11 mouse cellular contexts compared by ENCODE assay signal in genomic region chr13:60746271-60746670, GRCm38 (mm10). TPM values are rescaled to one million over a fixed set of nuclear protein-coding genes. Genes with fewer than 3 reads are reported as not detected.
DNase-seq lines count a peak whose midpoint lies in the region; ATAC-seq lines count a peak whose summit lies in the region.
"Had no signal": no experiment of that assay in that cellular context is flagged by ENCODE, and none has a peak within 500 bp of the region (broad histone marks: within the 10 kb centered on the region; RNA-seq: fewer than 3 reads in every experiment).

No protein-coding gene starts in this region.

- DNase-seq in hindbrain, embryonic 14.5 days (ENCODE audit: low spot score), result peak; percentile 71
- DNase-seq in 416B (ENCODE audit: low read depth) (peak; percentile 63), NIH3T3 (ENCODE audit: low read depth) (peak; percentile 50)
- peak; percentile 49 for DNase-seq in limb, embryonic 11.5 days (ENCODE audit: low spot score)
- DNase-seq in layer of hippocampus, adult 8-10 months (ENCODE audit: low spot score in 2 of 2), result no peak
- DNase-seq in urinary bladder, postnatal 4 days (ENCODE audit: low spot score in 2 of 2), result no peak
- no peak for DNase-seq in kidney, adult 8-10 months

- no peak overlapping the region for H3K9ac ChIP-seq in hindbrain, embryonic 14.5 days
- no peak overlapping the region for H3K9ac ChIP-seq in hindbrain, embryonic 16.5 days (ENCODE audit: low read depth, low read length)
- no peak overlapping the region for H3K9ac ChIP-seq in limb, embryonic 11.5 days (ENCODE audit: low read length)
- H3K9ac ChIP-seq: heart, embryonic 13.5 days had no signal

- ATAC-seq in hindbrain, embryonic 14.5 days (ENCODE audit: low FRiP score), result no peak
- ATAC-seq in hindbrain, embryonic 16.5 days, result no peak
- ATAC-seq in limb, embryonic 11.5 days (ENCODE audit: insufficient number of reproducible peaks, low FRiP score, low TSS enrichment, low read depth), result no peak

- peaks cover 64% of the 10 kb centered on the region for H3K36me3 ChIP-seq in hindbrain, embryonic 14.5 days (replicated peaks; ENCODE audit: control insufficient read depth, insufficient read depth)
- peaks cover 4% of the 10 kb centered on the region for H3K36me3 ChIP-seq in hindbrain, embryonic 16.5 days (ENCODE audit: control insufficient read depth, insufficient read depth, low read length)
- H3K36me3 ChIP-seq in limb, embryonic 11.5 days (ENCODE audit: control insufficient read depth, insufficient read depth, low read length), result peaks cover 2% of the 10 kb centered on the region; the same call in 1 of the 2 replicates

- H3K27ac ChIP-seq in hindbrain, embryonic 14.5 days, result no peak overlapping the region
- no peak overlapping the region for H3K27ac ChIP-seq in hindbrain, embryonic 16.5 days (ENCODE audit: low read depth, low read length)
- no peak overlapping the region for H3K27ac ChIP-seq in limb, embryonic 11.5 days (replicated peaks; ENCODE audit: low read depth, low read length)
- H3K27ac ChIP-seq: heart, embryonic 13.5 days had no signal

- 46% methylated on average over 1 of the region's 1 CpGs for WGBS in hindbrain, embryonic 14.5 days
- WGBS in hindbrain, embryonic 16.5 days, result 44% methylated on average over 1 of the region's 1 CpGs
- WGBS in limb, embryonic 11.5 days, result 44% methylated on average over 1 of the region's 1 CpGs

- H3K9me3 ChIP-seq in hindbrain, embryonic 14.5 days (ENCODE audit: control insufficient read depth, low read length), result no peaks in the 10 kb centered on the region
- no peaks in the 10 kb centered on the region for H3K9me3 ChIP-seq in hindbrain, embryonic 16.5 days (ENCODE audit: control insufficient read depth, low read length)
- H3K9me3 ChIP-seq in limb, embryonic 11.5 days (ENCODE audit: control insufficient read depth, low read length), result no peaks in the 10 kb centered on the region
- H3K9me3 ChIP-seq: heart, embryonic 13.5 days had no signal

- no peak overlapping the region for H3K4me2 ChIP-seq in hindbrain, embryonic 14.5 days (replicated peaks)
- no peak overlapping the region for H3K4me2 ChIP-seq in hindbrain, embryonic 16.5 days (ENCODE audit: low read length)
- H3K4me2 ChIP-seq in limb, embryonic 11.5 days (ENCODE audit: low read depth, severe bottlenecking), result no peak overlapping the region
- H3K4me2 ChIP-seq: heart, embryonic 13.5 days had no signal

- no peaks in the 10 kb centered on the region for H3K27me3 ChIP-seq in hindbrain, embryonic 14.5 days (ENCODE audit: control insufficient read depth, insufficient read depth, low read length)
- H3K27me3 ChIP-seq in hindbrain, embryonic 16.5 days (replicated peaks; ENCODE audit: control insufficient read depth, insufficient read depth, low read length), result no peaks in the 10 kb centered on the region
- H3K27me3 ChIP-seq in limb, embryonic 11.5 days (ENCODE audit: control insufficient read depth, insufficient read depth, low read length), result no peaks in the 10 kb centered on the region
- H3K27me3 ChIP-seq: heart, embryonic 13.5 days had no signal

- no peak overlapping the region for H3K4me3 ChIP-seq in hindbrain, embryonic 14.5 days (replicated peaks; ENCODE audit: low read length)
- H3K4me3 ChIP-seq in hindbrain, embryonic 16.5 days (ENCODE audit: low read length), result no peak overlapping the region
- no peak overlapping the region for H3K4me3 ChIP-seq in limb, embryonic 11.5 days (ENCODE audit: low read depth, low read length)
- H3K4me3 ChIP-seq: heart, embryonic 13.5 days had no signal

- peaks cover 7% of the 10 kb centered on the region; the same call in 1 of the 2 replicates for H3K4me1 ChIP-seq in hindbrain, embryonic 14.5 days (replicated peaks; ENCODE audit: control insufficient read depth, insufficient read depth, low read length)
- peaks cover 3% of the 10 kb centered on the region; the same call in 1 of the 2 replicates for H3K4me1 ChIP-seq in hindbrain, embryonic 16.5 days (ENCODE audit: control insufficient read depth, insufficient read depth, low read depth, low read length)
- no peaks in the 10 kb centered on the region for H3K4me1 ChIP-seq in limb, embryonic 11.5 days (ENCODE audit: control insufficient read depth, insufficient read depth, low read length)

RNA-seq across cellular contexts. Expression of gene BC051665, which starts 39.9 kb away (rescaled TPM):
- not detected in 2 replicates for polyA plus RNA-seq in hindbrain, embryonic 14.5 days (2014; fragmentation: Nextera tagmentation; extraction: Ambion mirVana)
- not detected in 2 replicates for polyA plus RNA-seq in hindbrain, embryonic 16.5 days (2015; fragmentation: Nextera tagmentation; extraction: Ambion mirVana)
- polyA plus RNA-seq in limb, embryonic 11.5 days (2014; fragmentation: Nextera tagmentation; extraction: Ambion mirVana), result not detected in 2 replicates
- total RNA-seq in layer of hippocampus, adult 8-10 months (2022), result not detected
- total RNA-seq: adrenal gland, postnatal 36 days had no signal
- polyA plus RNA-seq: heart, embryonic 13.5 days; stomach, embryonic 16.5 days had no signal

RNA-seq across cellular contexts. Expression of gene Ctsll3, which starts 56.4 kb away (rescaled TPM):
- polyA plus RNA-seq in hindbrain, embryonic 14.5 days (2014; fragmentation: Nextera tagmentation; extraction: Ambion mirVana), result not detected in 2 replicates
- not detected in 2 replicates for polyA plus RNA-seq in hindbrain, embryonic 16.5 days (2015; fragmentation: Nextera tagmentation; extraction: Ambion mirVana)
- polyA plus RNA-seq in limb, embryonic 11.5 days (2014; fragmentation: Nextera tagmentation; extraction: Ambion mirVana), result not detected in 2 replicates
- not detected for total RNA-seq in layer of hippocampus, adult 8-10 months (2022)
- total RNA-seq: adrenal gland, postnatal 36 days had no signal
- polyA plus RNA-seq: heart, embryonic 13.5 days; stomach, embryonic 16.5 days had no signal

Comparison
In these comparisons a context has a peak if more than half of its experiments do, and no peak if none do; other contexts are left out.
1. DNase-seq: peak in hindbrain, embryonic 14.5 days (single experiment), 416B (single experiment), NIH3T3 (single experiment) and limb, embryonic 11.5 days (single experiment); none in layer of hippocampus, adult 8-10 months (0 of 2), urinary bladder, postnatal 4 days (0 of 2) and kidney, adult 8-10 months (0 of 2).